Mouse (Mus musculus) activated CD4-positive, CD25-positive, alpha-beta regulatory T cell (primary cell): ENCODE results near the gene Secisbp2. TPM values are rescaled to one million over a fixed set of nuclear protein-coding genes. Genes with fewer than 3 reads are reported as not detected.

Experiments
- polyA plus RNA-seq, 2 experiments: library from polyadenylated mRNA; unstranded; fragments of 100-300 nt; shearing (Covaris generic); gene quantifications; one replicate each; pipeline ENCODE4 v1.2.1; 2017

Secisbp2 gene
- 10 to 100 TPM; 35.3 to 39.9 TPM for polyA plus RNA-seq

GRCm38 (mm10) chr13:51651408-51652064 lies at the start of gene Secisbp2:
TSS of gene Secisbp2 (plus strand) at chr13:51651697.

GRCm38 (mm10) chr13:51644829-51645789 lies 6.4 kb upstream of the Secisbp2 start, which contains the start of gene Cks2:
TSS of gene Cks2 (plus strand) at chr13:51645232.

Other genes with a start within 250 kb of the Secisbp2 start
- under 1 TPM in 1 of 2 experiments, not detected in 1; 0.25 TPM for gene S1pr3, start 243.1 kb upstream of the Secisbp2 start, polyA plus RNA-seq
- gene Shc3, start 82.3 kb upstream of the Secisbp2 start, polyA plus RNA-seq: under 1 TPM in 1 of 2 experiments, not detected in 1; 0.32 TPM
- 10 to 100 TPM; 53.7 to 69.2 TPM for gene Cks2, start 6.5 kb upstream of the Secisbp2 start, polyA plus RNA-seq
- 100 to 1,000 TPM; 186 to 262 TPM for gene Sema4d, start 142.1 kb downstream of the Secisbp2 start, polyA plus RNA-seq
- 10 to 100 TPM; 26.8 to 41.4 TPM for gene Gadd45g, start 195.0 kb downstream of the Secisbp2 start, polyA plus RNA-seq